Mouse (Mus musculus): ENCODE measurements around the gene Gpr37. TPM values are rescaled to one million over a fixed set of nuclear protein-coding genes. Genes with fewer than 3 reads are reported as not detected.

The Gpr37 gene
- 4.0 and 4.8 TPM in 2 replicates for polyA plus RNA-seq (2016; fragmentation: Nextera tagmentation; extraction: Ambion mirVana)

- Histone ChIP-seq H3K4me1 (peaks cover 10% of the 10 kb centered on the region), H3K9ac (peak within 1 kb of the TSS; percentile 63), H3K4me3 (peak within 1 kb of the TSS; percentile 58), H3K36me3 (no peaks in the 10 kb centered on the region), H3K4me2 (replicated peaks) (peak within 1 kb of the TSS; percentile 93), H3K27ac (peak within 1 kb of the TSS; percentile 44; the same call in 1 of the 2 replicates), H3K27me3 (peaks cover 21% of the 10 kb centered on the region), H3K9me3 (replicated peaks) (no peaks in the 10 kb centered on the region)
- ATAC-seq (ENCODE audit: low FRiP score): no peak; the same call in 1 of the 2 replicates
- 43% methylated on average over 7 of the region's 7 CpGs for WGBS
These were observed at the start of gene Gpr37 for GRCm38 (mm10) chr6:25690629-25691028. Gpr37 (minus strand) TSS chr6:25690729.

DNA sequence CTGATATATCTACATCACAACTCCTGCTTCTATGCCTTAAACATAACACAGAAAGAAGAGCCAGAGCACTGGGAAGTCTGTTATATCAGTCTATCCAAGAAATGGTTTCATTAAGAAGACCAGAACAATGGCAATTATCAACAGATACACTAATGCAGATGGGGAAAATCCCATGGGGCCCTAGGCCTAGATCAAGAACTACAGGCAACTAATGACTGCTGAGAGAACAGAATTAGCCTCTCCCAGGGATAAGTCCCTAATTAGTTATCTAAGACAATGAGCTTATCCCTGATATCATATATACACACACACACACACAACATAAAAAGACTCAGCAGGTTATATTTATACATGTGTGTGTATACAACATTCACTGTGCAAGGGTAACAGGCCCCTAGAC, 46.0 kb upstream of the Gpr37 start:
- Histone ChIP-seq H3K9me3 (replicated peaks) (no peaks in the 10 kb centered on the region), H3K27me3 (no peaks in the 10 kb centered on the region), H3K4me1 (no peaks in the 10 kb centered on the region), H3K9ac (no peak overlapping the region), H3K36me3 (no peaks in the 10 kb centered on the region), H3K4me3 (no peak overlapping the region), H3K27ac (no peak overlapping the region), H3K4me2 (replicated peaks) (no peak overlapping the region)
- peak; percentile 61; the same call in 1 of the 2 replicates for ATAC-seq (ENCODE audit: low FRiP score)

GRCm38 (mm10) chr6:25726560-25726959, 36.0 kb upstream of the Gpr37 start:
- Histone ChIP-seq H3K27me3 (no peaks in the 10 kb centered on the region), H3K4me1 (no peaks in the 10 kb centered on the region), H3K9me3 (replicated peaks) (no peaks in the 10 kb centered on the region), H3K27ac (no peak overlapping the region), H3K9ac (no peak overlapping the region), H3K36me3 (no peaks in the 10 kb centered on the region), H3K4me3 (no peak overlapping the region), H3K4me2 (replicated peaks) (no peak overlapping the region)
- ATAC-seq (ENCODE audit: low FRiP score): no peak
- WGBS: 81% methylated on average over 1 of the region's 1 CpGs

DNA sequence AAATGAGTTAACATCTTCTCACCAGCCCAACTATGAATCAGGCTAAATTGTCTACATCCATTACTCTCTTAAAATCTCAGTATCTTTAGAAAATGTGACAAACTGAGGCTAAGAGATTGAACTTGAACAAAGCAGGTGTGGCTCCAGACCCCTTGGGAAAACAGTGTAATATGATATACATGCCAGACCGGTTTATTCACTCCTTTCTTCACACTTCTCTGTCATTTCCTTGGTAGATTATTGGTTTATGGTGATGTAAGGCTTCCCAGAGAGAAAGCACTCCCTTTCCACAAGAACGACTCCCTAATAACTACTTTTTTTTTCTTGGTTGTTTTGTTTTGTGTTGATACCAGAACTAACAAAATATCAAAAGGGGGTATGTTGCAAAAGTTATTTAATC, 20.1 kb upstream of the Gpr37 start:
- no peaks in the 10 kb centered on the region for H3K4me1 ChIP-seq
- no peak overlapping the region for H3K4me3 ChIP-seq
- ATAC-seq (ENCODE audit: low FRiP score): no peak
- no peak overlapping the region for H3K4me2 ChIP-seq (replicated peaks)
- H3K36me3 ChIP-seq: no peaks in the 10 kb centered on the region
- no peaks in the 10 kb centered on the region for H3K9me3 ChIP-seq (replicated peaks)
- no peak overlapping the region for H3K9ac ChIP-seq
- H3K27me3 ChIP-seq: no peaks in the 10 kb centered on the region
- WGBS: 48% methylated on average over 2 of the region's 2 CpGs
- H3K27ac ChIP-seq: no peak overlapping the region

- WGBS: 59% methylated on average over 6 of the region's 6 CpGs
- H3K4me3 ChIP-seq: no peak overlapping the region
- H3K4me2 ChIP-seq (replicated peaks): no peak overlapping the region
- H3K4me1 ChIP-seq: no peaks in the 10 kb centered on the region
- H3K9ac ChIP-seq: no peak overlapping the region
- no peak for ATAC-seq (ENCODE audit: low FRiP score)
- no peak overlapping the region for H3K27ac ChIP-seq
- no peaks in the 10 kb centered on the region for H3K36me3 ChIP-seq
- no peaks in the 10 kb centered on the region for H3K27me3 ChIP-seq
- no peaks in the 10 kb centered on the region for H3K9me3 ChIP-seq (replicated peaks)
These were observed 18.8 kb upstream of the Gpr37 start for GRCm38 (mm10) chr6:25709250-25709895.

DNA sequence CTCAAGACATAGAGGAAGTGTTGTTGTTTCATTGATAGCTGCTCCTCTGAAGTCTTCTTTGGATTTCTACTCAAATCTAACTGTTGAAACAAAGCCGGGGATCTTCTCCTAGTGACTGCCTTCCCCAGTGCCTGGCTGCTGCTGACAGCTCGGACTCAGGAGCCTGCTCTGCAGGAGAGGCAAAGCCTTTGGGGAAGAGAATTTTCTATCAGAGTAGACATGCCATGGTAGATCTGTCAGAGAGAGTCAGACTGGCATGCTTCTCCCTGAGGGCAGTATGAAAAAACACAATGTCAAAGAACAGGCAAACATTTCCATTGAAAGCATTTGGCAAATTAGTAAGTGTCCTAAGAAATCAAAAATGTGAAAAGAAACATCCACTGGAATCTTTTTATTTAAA, 9.4 kb upstream of the Gpr37 start:
- Histone ChIP-seq H3K36me3 (no peaks in the 10 kb centered on the region), H3K4me1 (no peaks in the 10 kb centered on the region), H3K4me3 (no peak overlapping the region), H3K4me2 (replicated peaks) (no peak overlapping the region), H3K9me3 (replicated peaks) (no peaks in the 10 kb centered on the region), H3K27ac (no peak overlapping the region), H3K9ac (no peak overlapping the region), H3K27me3 (no peaks in the 10 kb centered on the region)
- no peak for ATAC-seq (ENCODE audit: low FRiP score)
- 48% methylated on average over 2 of the region's 2 CpGs for WGBS

DNA sequence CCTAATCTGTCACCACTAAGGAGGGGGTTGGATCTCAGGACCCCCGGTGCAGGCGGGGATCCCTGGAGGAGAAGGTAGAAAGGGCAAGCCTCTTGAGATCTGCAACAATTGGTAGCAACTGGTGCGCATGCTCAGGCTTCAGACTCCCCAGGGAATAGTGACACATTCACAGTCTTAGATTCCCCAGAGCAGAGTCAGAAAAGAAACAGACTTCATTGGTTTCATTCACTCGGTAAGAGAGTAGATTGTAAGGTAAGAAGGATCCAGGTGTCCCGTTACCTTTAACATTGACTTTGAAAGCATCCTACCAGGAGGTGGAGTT, 284 bp downstream of the Gpr37 start:
- Histone ChIP-seq H3K27me3 (peaks cover 21% of the 10 kb centered on the region), H3K4me2 (replicated peaks) (peak overlapping the region; percentile 93), H3K9me3 (replicated peaks) (no peaks in the 10 kb centered on the region), H3K9ac (peak overlapping the region; percentile 63), H3K4me1 (peaks cover 10% of the 10 kb centered on the region), H3K27ac (peak overlapping the region; percentile 44; the same call in 1 of the 2 replicates), H3K4me3 (peak overlapping the region; percentile 58), H3K36me3 (no peaks in the 10 kb centered on the region)
- peak; percentile 84 for ATAC-seq (ENCODE audit: low FRiP score)
- WGBS: 2% methylated on average over 5 of the region's 5 CpGs

GRCm38 (mm10) chr6:25689520-25690283, 827 bp downstream of the Gpr37 start:
- under 1% methylated on average over 43 of the region's 43 CpGs for WGBS
- peak overlapping the region; percentile 63 for H3K9ac ChIP-seq
- H3K27ac ChIP-seq: peak overlapping the region; percentile 44; the same call in 1 of the 2 replicates
- peaks cover 10% of the 10 kb centered on the region for H3K4me1 ChIP-seq
- H3K27me3 ChIP-seq: peaks cover 21% of the 10 kb centered on the region
- no peaks in the 10 kb centered on the region for H3K36me3 ChIP-seq
- ATAC-seq (ENCODE audit: low FRiP score): peak; percentile 85
- H3K4me2 ChIP-seq (replicated peaks): peak overlapping the region; percentile 93
- no peaks in the 10 kb centered on the region for H3K9me3 ChIP-seq (replicated peaks)
- H3K4me3 ChIP-seq: peak overlapping the region; percentile 58

- ATAC-seq (ENCODE audit: low FRiP score): peak; percentile 27; the same call in 1 of the 2 replicates
- Histone ChIP-seq H3K27me3 (peaks cover 21% of the 10 kb centered on the region), H3K9ac (peak overlapping the region; percentile 63), H3K4me1 (peaks cover 10% of the 10 kb centered on the region), H3K9me3 (replicated peaks) (no peaks in the 10 kb centered on the region), H3K4me3 (peak overlapping the region; percentile 58), H3K4me2 (replicated peaks) (peak overlapping the region; percentile 93), H3K27ac (no peak overlapping the region), H3K36me3 (no peaks in the 10 kb centered on the region)
- WGBS: 2% methylated on average over 25 of the region's 25 CpGs
These were observed 1.5 kb downstream of the Gpr37 start for GRCm38 (mm10) chr6:25688927-25689519.

DNA sequence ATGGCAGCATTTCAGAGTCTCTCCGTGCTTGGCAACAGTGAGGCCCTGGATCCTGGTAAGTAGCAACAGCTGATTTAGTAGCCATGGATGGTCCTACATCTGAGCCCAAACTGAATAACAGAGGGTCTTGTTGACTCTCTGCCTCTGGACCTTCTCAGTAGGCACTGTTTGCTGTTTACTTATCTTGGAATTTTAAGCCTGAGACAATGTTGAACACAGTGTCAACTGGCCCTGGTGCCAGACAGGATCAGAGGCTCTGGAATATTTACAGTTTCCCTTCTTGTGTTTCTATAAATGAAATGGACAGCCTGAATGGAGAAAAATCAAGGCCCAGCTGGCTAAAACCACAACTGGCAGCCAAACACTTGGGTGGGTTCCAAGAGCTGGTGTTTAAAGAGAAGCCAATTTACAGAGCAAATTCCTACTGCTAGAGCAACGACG, 3.7 kb downstream of the Gpr37 start:
- WGBS: 63% methylated on average over 3 of the region's 3 CpGs
- no peak for ATAC-seq (ENCODE audit: low FRiP score)

DNA sequence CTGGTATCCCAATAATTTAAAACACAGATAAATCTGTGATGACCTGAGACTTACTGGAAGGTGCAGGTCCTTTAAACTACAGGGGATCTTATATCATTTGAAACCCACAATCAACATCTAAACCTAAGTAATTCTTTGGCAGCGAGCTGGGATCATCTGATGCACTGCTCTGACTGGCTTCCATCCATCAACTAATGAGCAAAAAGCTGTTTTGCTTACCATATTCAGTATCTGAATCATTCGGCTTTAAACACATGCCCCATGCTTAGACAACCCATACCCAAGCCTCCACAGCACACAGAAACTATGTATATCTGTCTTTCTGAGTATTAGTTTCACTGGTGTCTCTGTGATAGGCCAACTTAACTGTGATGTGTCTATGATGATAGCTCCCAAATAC, 6.1 kb downstream of the Gpr37 start:
- H3K36me3 ChIP-seq: no peaks in the 10 kb centered on the region
- peaks cover 18% of the 10 kb centered on the region for H3K27me3 ChIP-seq
- H3K27ac ChIP-seq: no peak overlapping the region
- ATAC-seq (ENCODE audit: low FRiP score): no peak
- no peaks in the 10 kb centered on the region for H3K9me3 ChIP-seq (replicated peaks)
- H3K4me2 ChIP-seq (replicated peaks): no peak overlapping the region
- H3K4me1 ChIP-seq: peaks cover 10% of the 10 kb centered on the region
- H3K4me3 ChIP-seq: no peak overlapping the region
- no peak overlapping the region for H3K9ac ChIP-seq
- WGBS: 81% methylated on average over 2 of the region's 2 CpGs

More for the DNA sequence above, 3.7 kb downstream of the Gpr37 start:
- no peak overlapping the region for H3K9ac ChIP-seq
- no peak overlapping the region for H3K4me2 ChIP-seq (replicated peaks)
- H3K36me3 ChIP-seq: no peaks in the 10 kb centered on the region
- H3K27me3 ChIP-seq: peaks cover 21% of the 10 kb centered on the region
- H3K4me3 ChIP-seq: no peak overlapping the region
- H3K9me3 ChIP-seq (replicated peaks): no peaks in the 10 kb centered on the region
- no peak overlapping the region for H3K27ac ChIP-seq
- peaks cover 10% of the 10 kb centered on the region for H3K4me1 ChIP-seq

GRCm38 (mm10) chr6:25675111-25675510, 15.4 kb downstream of the Gpr37 start:
- no peaks in the 10 kb centered on the region for H3K9me3 ChIP-seq (replicated peaks)
- H3K27ac ChIP-seq: no peak overlapping the region
- no peaks in the 10 kb centered on the region for H3K36me3 ChIP-seq
- H3K27me3 ChIP-seq: no peaks in the 10 kb centered on the region
- H3K4me3 ChIP-seq: no peak overlapping the region
- 94% methylated on average over 4 of the region's 4 CpGs for WGBS
- H3K4me2 ChIP-seq (replicated peaks): no peak overlapping the region
- ATAC-seq (ENCODE audit: low FRiP score): no peak
- no peaks in the 10 kb centered on the region for H3K4me1 ChIP-seq
- H3K9ac ChIP-seq: no peak overlapping the region

All from hindbrain, embryonic 12.5 days (tissue).